Mouse (Mus musculus) ES-Bruce4 (cell line): Measurements from ENCODE around the gene C130032M10Rik.

Experiments used
- CTCF ChIP-seq: IDR thresholded peaks from one replicate; pipeline ENCODE4 v1.8.1; 2011; ENCODE audit warnings: low read depth, low read length
- EP300 ChIP-seq: IDR thresholded peaks from 2 replicates; pipeline ENCODE4 v1.6.1; 2011; ENCODE audit warnings: low read depth, low read length; ENCODE audit not compliant: insufficient read depth
- POLR2A ChIP-seq: IDR thresholded peaks from one replicate; pipeline ENCODE4 v1.8.1; 2011; ENCODE audit warnings: low read length; ENCODE audit not compliant: insufficient read depth

DNA sequence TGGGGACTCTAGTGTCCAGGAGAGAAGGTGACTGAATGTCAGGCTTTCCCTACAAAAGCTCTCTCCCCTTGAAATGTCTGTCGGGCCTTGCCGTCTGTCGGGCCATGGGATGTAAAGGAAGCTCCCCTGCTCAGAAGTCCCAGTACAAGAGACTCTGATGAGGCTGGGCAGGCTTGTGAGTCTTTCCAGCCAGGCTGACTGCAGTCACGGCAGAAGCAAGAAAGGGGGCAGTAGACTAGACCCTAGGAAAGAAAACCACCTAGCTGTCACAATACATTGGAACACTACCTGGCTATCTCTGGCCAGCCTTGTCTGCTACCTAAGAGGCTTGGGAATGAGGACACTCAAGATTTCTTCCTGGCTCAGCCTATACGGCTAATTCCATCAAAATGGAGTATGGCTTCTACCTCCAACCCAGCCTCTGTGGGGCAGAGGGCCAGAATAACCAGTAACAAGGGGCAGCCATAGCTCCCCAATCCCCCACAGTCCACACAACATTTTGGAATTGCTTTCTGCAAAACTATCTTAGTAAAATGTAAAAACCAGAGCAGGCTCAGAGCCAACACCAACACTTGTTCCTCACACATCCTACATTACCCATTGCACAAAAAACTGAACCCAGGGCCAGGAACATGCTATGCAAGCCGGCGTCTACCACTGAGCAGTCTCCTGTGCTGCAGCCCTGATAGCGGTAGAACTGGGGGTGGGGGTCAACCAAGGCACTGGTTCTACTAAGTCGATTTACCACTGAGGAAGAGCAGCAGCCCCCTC is 19.4 kb downstream of the C130032M10Rik start:
- peak; percentile 40 for TF ChIP-seq CTCF
- TF ChIP-seq POLR2A: no peak
- TF ChIP-seq EP300: no peak
